Mouse (Mus musculus): ENCODE data around the gene Hist2h2ac.

The Hist2h2ac gene

GRCm38 (mm10) chr3:96220765-96221639, at the start of gene Hist2h2ac, which contains the start of gene Hist2h2be:
Hist2h2ac (minus strand) TSS chr3:96220880.
Hist2h2be (plus strand) TSS chr3:96221119.
- DNase-seq (ENCODE audit: low spot score in 2 of 2): peak; percentile 37 to 47

GRCm38 (mm10) chr3:96269511-96270474, 49.1 kb upstream of the Hist2h2ac start, which contains the start of gene Hist2h2bb:
Hist2h2bb (plus strand) TSS chr3:96269752.
- DNase-seq (ENCODE audit: low spot score in 2 of 2): peak; percentile 52 to 82

- peak in 1 of 2 experiments; percentile 22 for DNase-seq (ENCODE audit: low spot score in 2 of 2)
These were observed 48.2 kb upstream of the Hist2h2ac start for GRCm38 (mm10) chr3:96268776-96269378.

- peak; percentile 58 to 77 for DNase-seq (ENCODE audit: low spot score in 2 of 2)
These were observed 47.5 kb upstream of the Hist2h2ac start, which contains the start of gene Hist2h3b for GRCm38 (mm10) chr3:96268051-96268775. Hist2h3b (plus strand) TSS chr3:96268654.

GRCm38 (mm10) chr3:96267541-96267940, 46.9 kb upstream of the Hist2h2ac start:
- no peak for DNase-seq (ENCODE audit: low spot score in 2 of 2)

- DNase-seq (ENCODE audit: low spot score in 2 of 2): no peak
These were observed 45.5 kb upstream of the Hist2h2ac start for GRCm38 (mm10) chr3:96266132-96266710.

- DNase-seq (ENCODE audit: low spot score in 2 of 2): no peak
These were observed 43.8 kb upstream of the Hist2h2ac start for GRCm38 (mm10) chr3:96264404-96264949.

GRCm38 (mm10) chr3:96263558-96264403, 43.1 kb upstream of the Hist2h2ac start:
- DNase-seq (ENCODE audit: low spot score in 2 of 2): peak in 1 of 2 experiments; percentile 39

- peak; percentile 79 to 93 for DNase-seq (ENCODE audit: low spot score in 2 of 2)
These were observed 42.4 kb upstream of the Hist2h2ac start, which contains the start of gene Hist2h4 for GRCm38 (mm10) chr3:96262979-96263550. Hist2h4 (minus strand) TSS chr3:96263311.

GRCm38 (mm10) chr3:96262216-96262875, 41.7 kb upstream of the Hist2h2ac start:
- DNase-seq (ENCODE audit: low spot score in 2 of 2): peak in 1 of 2 experiments; percentile 66

GRCm38 (mm10) chr3:96261623-96262022, 40.9 kb upstream of the Hist2h2ac start:
- no peak for DNase-seq (ENCODE audit: low spot score in 2 of 2)

GRCm38 (mm10) chr3:96260220-96260619, 39.5 kb upstream of the Hist2h2ac start:
- no peak for DNase-seq (ENCODE audit: low spot score in 2 of 2)

GRCm38 (mm10) chr3:96257190-96257589, 36.5 kb upstream of the Hist2h2ac start:
- DNase-seq (ENCODE audit: low spot score in 2 of 2): no peak

- DNase-seq (ENCODE audit: low spot score in 2 of 2): no peak
These were observed 35.4 kb upstream of the Hist2h2ac start for GRCm38 (mm10) chr3:96255926-96256593.

GRCm38 (mm10) chr3:96254683-96255355, 34.1 kb upstream of the Hist2h2ac start:
- DNase-seq (ENCODE audit: low spot score in 2 of 2): peak in 1 of 2 experiments; percentile 27

GRCm38 (mm10) chr3:96251787-96252186, 31.1 kb upstream of the Hist2h2ac start:
- DNase-seq (ENCODE audit: low spot score in 2 of 2): no peak

GRCm38 (mm10) chr3:96250890-96251289, 30.2 kb upstream of the Hist2h2ac start:
- DNase-seq (ENCODE audit: low spot score in 2 of 2): no peak
